Mouse (Mus musculus) activated CD4-positive, CD25-positive, alpha-beta regulatory T cell, adult 4 months (primary cell): ENCODE data around the gene Pnlip. TPM values are rescaled to one million over a fixed set of nuclear protein-coding genes. Genes with fewer than 3 reads are reported as not detected.

Source experiments
- ATAC-seq: one replicate; pipeline ENCODE4 v1.8.0; 2017
- polyA plus RNA-seq, 2 experiments: library from polyadenylated mRNA; unstranded; fragments of 100-300 nt; shearing (Covaris generic); gene quantifications; one replicate each; pipeline ENCODE4 v1.2.1; 2017

Gene Pnlip
- not detected for polyA plus RNA-seq

DNA sequence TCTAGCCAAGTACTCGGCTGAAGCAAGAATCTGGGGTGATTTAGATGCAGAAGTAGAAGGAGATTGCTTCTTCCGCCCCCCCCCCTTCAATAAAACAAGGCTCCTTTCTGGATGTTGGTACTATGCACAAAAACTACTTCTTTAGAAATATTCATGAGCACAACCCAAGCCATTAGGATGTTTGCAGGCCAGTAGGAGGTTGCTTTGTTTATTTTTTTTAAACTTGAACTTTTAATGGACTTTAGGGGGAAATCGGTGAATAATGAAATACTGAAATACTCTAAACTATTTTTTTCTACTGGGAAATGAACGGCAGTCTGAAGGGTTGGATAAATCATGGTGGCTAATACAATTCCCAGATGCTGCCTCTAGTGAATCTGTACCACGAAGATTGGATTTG is at the start of gene Pnlip:
Pnlip (plus strand) TSS at position 301 of the 400 bp plus-strand sequence.
- no peak for ATAC-seq

DNA sequence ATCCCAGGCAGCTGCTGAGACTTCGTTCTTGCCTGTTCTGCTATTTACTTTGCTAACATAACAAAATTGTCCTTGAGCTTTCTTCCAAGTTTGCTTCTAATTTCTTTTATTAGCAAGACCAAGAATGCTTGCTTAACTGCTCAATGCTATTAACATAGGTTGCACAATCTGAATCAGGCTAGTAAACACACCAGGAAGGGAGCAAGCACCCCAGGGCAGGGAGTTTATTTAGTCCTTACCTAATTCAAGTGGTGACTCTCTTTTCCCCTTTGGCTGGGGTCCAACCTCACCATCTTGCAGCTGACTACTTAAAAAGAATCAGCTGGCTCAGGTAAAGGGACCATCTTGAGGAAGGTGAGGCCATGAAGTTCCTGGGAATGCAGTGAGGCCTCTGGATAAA is 42.6 kb upstream of the Pnlip start:
- no peak for ATAC-seq

DNA sequence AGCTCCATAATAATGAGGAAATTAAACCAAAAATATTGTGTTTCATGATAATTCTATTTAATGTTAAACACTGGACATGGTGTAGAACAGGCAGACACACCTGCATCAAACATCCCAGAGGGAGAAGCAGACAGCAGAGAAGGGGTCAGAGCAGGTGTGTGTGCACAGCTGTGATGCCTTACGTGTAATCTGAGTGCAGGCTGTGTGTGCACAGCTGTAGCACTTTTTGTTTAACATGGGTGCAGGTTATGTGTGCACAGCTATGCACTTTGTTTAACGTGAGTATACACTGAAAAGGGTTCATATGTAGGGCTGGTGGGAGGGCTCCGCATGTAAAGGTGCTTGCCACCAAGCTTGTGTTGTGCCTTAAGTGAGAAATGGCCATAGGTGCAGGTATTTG is 39.6 kb upstream of the Pnlip start:
- ATAC-seq = no peak

DNA sequence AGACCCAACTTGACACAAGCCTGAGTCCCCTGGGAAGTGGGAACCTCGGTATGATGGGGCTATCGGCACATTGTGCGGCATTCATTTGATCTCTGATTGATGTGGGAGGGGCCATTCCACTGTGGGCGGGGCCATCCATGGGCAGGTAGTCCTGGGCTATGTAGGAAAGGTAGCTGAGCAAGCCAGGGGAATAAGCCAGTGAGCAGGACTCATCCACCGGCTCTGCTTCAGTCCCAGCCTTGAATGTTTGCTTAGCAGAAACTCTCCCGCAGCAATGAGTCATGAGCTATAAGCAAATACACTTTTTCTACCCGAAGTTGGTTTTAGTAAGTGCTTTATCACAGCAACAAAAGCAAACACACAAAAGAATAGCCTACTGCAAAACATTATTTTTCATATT is 35.7 kb upstream of the Pnlip start:
- no peak for ATAC-seq

DNA sequence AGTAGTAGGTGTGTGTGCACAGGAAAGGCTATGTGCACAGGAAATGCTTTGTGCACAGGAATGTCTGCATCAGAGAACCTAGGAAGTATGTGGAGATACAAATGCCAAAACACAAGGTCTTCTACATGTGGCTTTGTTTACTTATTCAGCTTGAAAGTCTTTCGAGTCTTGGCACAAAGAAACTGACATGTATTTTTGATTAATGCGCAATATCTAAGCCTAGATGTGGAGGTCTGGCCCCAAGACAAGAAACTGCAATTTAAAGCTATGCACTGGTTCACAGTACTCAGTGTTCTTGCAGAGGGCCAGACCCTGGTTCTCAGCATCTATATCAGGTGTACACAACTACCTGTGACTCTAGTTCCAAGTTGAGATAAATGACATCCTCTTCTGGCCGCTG is 31.6 kb upstream of the Pnlip start:
- no peak for ATAC-seq

DNA sequence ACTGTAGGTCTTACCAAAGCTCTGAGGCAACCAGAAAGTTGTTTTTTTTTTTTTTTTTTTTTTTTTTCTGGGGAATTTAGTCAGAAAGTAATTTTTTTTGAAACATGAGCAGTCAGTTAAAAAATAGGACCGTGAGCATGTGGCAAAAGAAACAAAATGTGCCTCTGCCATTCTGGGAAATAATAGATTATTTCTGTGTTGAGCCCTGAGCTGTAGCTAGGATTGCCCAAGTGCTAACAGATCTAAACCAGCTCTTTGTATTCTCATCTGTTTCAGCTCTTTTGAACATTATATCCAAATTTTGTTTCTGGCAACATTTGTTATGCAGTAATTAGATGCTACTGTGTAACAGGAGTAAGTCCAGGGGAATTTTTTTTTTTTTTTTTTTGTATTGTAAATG is 30.7 kb upstream of the Pnlip start:
- no peak for ATAC-seq

DNA sequence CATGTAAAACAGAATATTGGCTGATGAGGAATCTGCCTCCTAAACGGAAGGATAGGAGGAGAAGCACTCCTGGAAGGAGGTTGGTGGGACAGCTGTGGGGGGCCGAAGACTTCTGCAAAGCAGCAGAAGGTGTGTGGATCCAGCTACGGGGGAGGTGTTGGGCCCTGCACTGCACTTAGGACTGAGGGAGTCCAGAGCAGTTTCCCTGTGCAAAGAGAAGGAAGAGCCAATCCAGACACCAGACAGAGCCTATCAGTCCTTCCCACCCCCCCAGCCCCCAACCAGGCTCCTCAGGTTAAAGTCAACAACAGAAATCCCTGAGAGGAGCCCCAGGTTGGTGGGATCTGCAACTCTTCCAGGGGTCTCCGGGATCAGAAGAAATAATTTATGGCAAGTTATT is 27.5 kb upstream of the Pnlip start:
- no peak for ATAC-seq

DNA sequence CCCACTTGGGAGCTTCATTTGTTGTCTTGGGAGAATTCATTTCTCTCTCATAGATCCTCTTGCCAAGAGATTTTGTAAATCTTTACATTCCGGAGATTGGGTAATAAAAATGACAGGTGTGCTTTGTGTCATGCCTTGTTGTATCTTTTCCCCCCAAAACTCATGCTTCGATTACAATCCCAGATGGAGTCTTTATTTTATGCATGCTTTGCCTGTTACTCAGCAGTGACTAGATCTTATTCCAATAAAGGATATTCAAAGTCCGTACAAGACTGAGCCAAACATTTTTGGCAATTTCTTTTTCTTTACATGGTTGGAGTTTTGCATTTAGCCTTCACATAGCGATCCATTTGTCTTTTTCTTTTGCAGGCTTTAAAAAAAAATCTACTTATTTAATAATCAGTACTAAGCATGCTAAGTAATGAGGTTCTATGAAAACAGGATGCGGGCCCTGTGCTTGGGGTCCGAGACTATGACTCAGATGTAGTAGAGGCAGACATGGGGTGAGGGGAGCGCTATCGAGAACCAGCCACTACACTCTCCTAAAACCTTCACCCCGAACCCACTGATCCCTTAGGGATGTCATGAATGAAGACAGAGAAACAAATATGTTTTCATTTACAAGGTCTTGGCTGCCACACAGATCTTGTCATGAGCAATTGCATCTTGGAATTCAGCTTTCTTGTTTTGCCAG is 26.9 kb upstream of the Pnlip start:
- ATAC-seq = no peak

DNA sequence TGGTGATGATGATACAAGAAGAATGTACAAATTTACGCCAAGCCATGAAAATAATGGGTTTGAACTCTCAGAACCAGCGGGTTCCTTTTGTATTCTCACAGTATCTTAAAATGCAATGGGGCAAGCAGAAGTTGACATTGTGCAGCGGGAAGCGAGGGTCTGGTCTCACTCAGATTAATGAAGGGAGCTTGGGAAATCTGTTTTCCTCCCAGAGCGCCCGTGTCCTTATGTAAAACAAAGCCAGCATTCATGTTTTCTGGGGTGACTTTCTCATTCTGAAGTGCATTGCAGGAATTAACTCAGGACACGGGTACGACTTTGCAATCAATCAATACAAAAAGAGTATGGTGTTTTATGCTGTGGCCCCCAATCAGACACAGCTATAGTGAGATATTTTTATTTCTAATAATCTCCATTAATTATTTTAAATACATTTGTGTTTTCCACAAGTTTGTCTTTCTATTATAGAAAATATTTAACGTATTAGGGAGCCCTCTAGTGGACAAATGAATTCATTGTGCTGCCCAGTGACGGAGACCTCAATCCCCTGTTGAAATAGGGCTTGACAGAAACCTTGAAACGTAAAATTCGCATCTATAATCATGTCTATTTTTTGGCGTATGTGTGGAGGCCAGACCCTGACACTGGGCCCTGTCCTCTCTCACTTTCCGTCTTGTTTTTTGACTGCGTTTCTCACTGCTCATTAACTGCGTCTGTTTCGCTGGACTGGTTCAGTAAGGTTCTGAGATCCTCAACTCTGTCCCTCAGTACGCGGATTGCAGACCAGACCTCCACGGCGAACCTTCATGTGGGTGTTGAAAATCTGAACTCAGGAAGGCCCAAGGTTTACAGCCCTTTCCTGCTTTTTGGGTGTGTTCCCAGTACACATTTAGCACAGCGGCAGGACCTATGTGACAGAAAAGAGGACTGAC is 24.6 kb upstream of the Pnlip start:
- no peak for ATAC-seq

DNA sequence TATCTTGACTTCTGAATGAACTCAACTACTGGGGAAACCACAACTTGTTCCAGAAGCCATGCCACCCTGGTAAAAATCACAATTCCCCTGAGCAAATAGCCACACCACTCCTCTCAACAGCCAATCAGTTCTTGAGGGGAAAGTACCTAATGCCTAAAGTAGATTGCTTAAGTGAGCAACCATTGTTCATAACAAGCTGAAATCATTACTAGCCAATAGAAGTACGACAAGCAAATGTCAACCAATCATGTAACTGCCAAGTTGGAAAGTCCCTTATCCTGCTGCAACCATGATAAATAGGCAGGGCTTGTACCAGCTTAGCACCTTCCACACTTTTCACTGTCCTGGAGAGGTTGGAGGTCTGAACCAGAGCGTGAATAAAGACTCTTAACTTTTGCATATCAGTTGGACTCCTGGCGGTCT is 22.9 kb upstream of the Pnlip start:
- ATAC-seq = no peak

DNA sequence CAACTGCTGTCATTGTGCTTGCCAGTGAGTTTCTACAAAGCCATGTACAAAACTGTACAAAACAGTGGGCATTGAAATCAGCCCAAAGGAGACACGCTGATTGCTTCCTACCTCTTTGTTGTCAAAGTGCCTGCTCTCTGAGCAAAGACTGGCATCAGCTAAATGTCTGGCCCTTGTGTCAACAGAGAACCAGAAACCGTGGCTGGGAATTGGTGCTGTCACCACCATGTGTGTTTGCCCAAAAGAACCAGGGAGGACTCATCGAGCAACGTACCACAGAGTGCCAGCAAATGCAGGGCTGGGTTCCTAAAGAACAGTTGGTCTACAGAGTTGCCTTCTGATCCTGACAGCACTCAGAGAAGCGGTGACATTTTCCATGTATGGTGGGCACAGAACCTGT is 2.3 kb upstream of the Pnlip start:
- no peak for ATAC-seq

DNA sequence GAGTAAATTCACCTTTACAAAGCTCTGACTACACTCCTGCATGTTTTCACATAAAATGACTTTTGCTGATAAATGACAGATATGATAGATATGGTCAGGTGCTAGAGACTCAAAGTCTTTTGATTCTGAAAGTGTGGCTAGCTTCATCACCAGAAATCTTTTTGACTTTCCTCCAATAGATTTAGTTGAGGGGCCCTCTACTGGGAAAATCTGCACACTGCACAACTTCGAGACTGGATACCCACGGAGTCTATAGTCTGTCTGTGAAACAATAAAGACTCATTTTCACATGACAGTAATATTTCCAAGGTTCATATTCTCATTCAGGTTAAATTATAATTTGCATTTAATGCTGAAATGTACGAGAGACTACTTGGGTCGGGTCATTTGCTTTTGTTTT is 9.8 kb downstream of the Pnlip start:
- ATAC-seq = no peak

DNA sequence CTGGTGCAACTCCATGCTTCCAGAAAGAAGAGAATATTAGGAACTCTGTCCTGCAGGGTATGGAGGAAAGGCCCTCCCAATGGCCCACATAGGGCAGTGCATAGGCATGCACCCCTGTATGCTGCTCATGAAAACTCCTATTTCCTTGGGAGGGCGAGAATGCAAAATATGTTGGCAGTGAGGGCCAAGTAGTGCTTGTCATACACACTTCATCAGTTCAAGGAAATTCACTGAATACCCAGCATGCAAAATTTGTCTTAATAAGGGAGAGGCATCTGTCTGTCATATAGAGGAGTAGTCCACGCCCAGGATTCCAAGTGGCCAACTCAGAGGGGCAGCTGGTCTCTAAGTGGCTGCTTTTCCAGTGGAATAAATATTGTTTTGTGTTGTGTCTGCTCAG is 11.0 kb downstream of the Pnlip start:
- no peak for ATAC-seq

DNA sequence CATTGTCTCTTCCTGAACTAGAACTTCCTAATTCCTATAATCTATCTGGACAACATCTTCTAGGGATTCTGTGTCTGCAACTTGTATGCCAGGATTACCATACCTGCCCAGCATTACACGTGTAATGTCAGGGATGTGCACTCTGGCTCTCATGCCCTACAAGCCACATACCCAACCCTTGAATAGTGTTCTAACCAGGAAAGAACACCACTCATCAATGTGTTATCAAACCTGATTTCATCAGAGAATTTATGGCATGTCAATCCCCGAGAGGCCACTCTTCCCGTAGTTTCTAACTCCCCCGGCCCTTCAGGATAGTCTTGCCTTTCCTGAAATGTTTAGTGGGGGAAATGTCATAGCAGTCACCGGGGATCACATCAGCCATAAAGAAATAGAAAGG is 12.6 kb downstream of the Pnlip start:
- no peak for ATAC-seq

DNA sequence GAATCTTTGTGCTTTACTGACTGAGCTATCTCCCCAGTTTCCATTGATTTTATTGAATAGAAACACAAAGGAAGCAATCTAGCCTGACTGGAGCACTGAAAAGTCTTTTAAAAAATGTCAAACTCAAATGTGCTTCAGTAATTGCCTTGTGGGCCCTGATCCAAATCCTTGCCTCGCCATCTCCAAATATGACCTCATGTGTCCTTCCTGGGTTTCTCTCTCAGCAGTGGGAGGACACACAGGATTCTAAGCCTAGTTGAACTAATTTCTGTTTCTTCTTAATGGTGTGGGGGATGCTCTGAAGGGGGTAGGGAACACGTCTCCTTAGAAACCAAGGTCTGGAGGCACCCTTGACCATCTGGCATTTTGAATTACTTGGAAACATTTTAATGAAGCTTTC is 22.3 kb downstream of the Pnlip start:
- no peak for ATAC-seq

DNA sequence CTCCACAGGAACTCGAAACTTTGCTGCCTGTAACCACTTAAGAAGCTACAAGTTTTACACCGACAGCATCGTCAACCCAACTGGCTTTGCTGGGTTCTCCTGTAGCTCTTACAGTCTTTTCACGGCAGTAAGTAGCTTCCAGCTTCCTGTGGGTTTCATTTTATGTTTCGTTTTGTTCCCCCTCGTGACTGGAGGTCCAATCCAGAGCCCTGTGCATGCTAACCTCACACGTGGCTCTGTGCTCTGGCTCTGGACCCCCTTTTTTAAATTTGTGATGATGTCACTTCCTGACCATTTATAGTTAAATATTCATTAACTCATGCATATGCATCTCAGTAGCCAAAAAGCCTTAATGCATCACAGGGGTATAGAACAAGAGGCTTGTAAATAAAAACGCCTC is 24.8 kb downstream of the Pnlip start:
- ATAC-seq = no peak

DNA sequence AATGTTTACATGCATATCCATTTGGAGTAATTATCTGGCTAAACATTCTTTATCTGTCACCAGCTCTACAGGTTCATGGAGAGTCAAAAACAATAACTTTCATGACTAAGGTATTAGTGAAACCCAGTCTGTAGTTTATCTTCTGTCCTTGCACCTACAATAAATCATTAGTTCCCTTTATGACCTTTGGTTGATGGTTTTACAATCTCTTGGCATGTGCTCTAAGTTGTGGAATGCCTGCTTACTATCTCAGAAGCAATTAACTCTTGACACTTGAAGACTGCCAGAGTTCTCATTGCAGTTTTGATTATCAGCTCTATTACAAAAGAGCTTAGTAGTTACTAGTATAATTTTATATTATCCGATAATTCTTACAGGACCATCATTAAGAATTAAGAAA is 36.6 kb downstream of the Pnlip start:
- no peak for ATAC-seq

DNA sequence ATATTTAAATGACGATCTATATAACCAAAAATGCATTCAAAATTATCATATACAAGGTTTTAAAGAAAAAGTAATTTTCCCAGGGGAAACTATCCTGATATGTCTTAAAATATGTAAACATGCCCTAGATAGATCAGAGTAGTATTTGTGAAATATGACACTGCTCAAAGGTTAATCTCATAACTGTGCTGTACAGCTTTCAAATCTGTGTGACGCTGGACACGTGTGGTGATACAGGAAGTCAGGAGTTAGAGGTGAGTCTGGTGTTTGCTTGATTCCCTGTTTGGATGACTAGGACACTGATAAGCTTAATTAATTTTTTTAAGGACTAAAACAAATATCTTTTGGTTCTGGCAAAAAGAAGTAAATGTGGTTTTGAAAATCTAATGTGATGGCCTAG is 43.0 kb downstream of the Pnlip start:
- no peak for ATAC-seq

DNA sequence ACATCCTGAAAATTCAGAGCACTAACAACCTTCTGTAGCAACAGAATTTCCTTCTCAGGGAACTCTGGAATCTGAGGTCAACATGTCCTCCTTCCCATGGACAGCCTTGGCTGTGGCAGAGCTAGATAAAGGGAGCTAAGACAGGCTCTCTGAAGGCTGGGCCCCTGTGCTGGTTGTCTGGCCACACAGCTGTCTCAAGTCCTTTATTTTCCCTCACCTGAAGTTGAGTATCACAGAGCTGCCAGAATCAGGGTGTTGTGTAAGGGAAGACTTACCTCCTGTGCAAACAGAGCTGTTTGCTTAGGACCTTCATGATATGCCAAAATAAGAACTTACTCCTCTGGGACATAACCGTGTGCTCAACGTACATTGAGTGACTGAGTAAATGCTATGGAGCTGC is 43.9 kb downstream of the Pnlip start:
- ATAC-seq = no peak

DNA sequence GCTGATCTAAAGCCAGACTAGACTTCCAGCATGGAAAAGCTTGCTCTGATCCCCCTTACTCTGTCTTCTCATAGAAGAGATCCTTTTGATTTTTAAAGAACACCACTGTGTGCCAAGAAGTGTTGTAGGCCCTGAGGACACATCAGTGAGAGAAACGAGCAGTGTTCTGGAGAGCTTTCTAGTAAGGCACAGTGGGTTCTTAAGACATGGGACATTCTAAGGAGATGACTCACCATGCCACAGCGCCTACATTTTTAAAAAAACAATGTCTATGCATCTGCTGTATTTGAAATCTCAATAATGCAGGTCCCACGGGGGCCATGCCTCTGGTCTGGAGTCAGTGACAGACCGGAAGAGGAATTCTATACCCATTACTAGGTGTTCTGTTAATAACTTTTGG is 52.3 kb downstream of the Pnlip start:
- no peak for ATAC-seq

DNA sequence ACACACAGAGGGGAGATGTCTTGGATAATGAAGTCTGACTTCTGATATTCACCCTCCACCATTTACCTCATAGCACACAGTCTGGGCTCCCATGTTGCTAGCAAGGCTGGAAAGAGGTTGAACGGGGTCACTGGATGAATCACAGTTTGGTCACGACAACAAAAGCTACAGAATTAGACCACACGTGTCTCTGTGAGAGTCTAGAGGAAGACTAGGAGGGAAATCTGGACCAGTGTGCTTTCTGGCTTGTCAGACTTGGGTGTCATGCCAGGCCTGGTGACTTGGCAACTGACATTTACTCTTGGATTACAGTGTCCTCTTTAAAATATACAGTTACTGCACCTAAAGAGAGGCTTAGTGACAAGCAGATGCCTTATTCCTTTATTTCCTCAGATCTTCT is 56.3 kb downstream of the Pnlip start:
- ATAC-seq = no peak

DNA sequence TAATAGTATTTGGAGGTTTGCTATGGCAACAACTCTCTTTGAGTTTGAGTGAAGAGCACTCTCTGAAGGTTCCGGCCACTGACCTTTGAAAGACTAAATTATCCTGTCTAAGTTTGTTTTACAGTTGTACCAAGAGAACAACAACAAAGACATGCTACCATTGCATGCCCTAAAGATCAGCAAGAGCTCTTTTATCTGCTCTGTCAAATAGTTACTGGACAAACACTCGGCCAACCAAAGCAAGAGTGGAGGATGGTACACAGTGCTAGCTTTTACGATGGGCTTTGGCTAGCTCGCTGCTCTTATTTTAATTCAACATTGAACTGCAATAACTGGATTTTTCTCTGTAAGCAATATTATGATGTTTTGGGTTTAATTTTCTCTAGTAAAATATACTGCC is 65.6 kb downstream of the Pnlip start:
- no peak for ATAC-seq

DNA sequence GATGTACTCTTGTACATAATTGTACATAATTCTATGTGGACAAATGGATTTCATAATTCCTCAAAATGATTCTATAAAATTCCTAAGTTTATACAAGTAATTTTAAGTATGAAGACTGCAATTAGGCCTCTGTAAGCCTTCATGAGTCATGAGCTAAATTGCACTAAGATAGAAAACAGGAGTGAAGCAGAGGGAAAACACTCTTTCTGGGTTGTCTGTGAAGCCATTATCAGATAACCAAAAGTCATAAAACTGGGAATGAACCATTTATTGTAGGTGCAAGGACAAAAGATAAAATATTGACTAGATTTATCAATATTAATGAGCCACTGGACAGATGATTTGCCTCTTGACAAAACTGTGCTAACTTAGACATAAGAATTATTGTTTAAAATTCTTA is 68.1 kb downstream of the Pnlip start:
- no peak for ATAC-seq

DNA sequence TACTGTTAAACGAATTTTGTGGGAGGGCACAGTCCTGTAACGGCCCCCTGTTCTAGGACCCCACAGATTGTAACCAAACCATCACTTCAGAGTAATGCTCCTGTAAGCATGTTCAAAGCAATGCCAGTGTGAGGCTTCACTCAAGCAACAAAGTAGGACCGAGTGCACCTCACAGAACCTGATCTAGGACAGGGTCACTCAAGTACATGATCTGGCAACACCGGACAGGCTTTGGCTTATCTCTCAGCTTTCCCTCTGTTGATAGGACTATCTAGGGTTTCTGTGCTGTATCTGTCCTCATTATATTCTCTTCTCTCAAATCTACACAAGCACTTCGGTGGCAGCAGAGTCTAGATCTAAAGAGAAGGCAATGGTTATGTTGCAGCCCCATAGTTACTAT is 74.3 kb downstream of the Pnlip start:
- ATAC-seq = no peak
